Mouse (Mus musculus) cortical plate, adult 2 months (tissue): ENCODE measurements around the gene Nfia.

Experiments used
- CTCF ChIP-seq: fragments of 200-500 bp; IDR thresholded peaks from 2 replicates; pipeline ENCODE4 v1.5.1; 2011; ENCODE audit warnings: mild to moderate bottlenecking, control low read depth, low read length; ENCODE audit not compliant: insufficient read depth; ENCODE audit errors: extremely low read depth
- POLR2A ChIP-seq: fragments of 200-500 bp; IDR thresholded peaks from 2 replicates; pipeline ENCODE4 v1.6.1; 2011; ENCODE audit warnings: mild to moderate bottlenecking, low read length, control low read depth; ENCODE audit not compliant: insufficient read depth; ENCODE audit errors: extremely low read depth

GRCm38 (mm10) chr4:98104161-98104560, 331.6 kb downstream of the Nfia start:
- no peak for TF ChIP-seq CTCF
- TF ChIP-seq POLR2A = no peak
